Mouse (Mus musculus) megakaryocyte, embryonic 14.5 days (primary cell): Measurements from ENCODE around the gene Lhb. TPM values are rescaled to one million over a fixed set of nuclear protein-coding genes. Genes with fewer than 3 reads are reported as not detected.
A peak's percentile ranks its signal among the peaks of the same experiment; 100 is the strongest.
"Not testable (repeated sequence)": the region's sequence is repeated elsewhere in the genome, so short reads cannot be mapped to it uniquely, and the experiment has no call there.

ENCODE experiments used
- H3K27me3 ChIP-seq: replicated peaks from 2 replicates; pipeline ENCODE3; 2012; ENCODE audit warnings: inconsistent platforms
- H3K36me3 ChIP-seq: replicated peaks from 2 replicates; pipeline ENCODE3; 2012; ENCODE audit warnings: low read length, inconsistent platforms, mixed read lengths
- H3K4me1 ChIP-seq: 2 replicates; pipeline ENCODE4 v1.6.1; 2012; ENCODE audit warnings: inconsistent platforms
- H3K4me3 ChIP-seq: replicated peaks from 2 replicates; pipeline ENCODE3; 2012; ENCODE audit warnings: moderate library complexity, mild to moderate bottlenecking, inconsistent platforms
- H3K9me3 ChIP-seq: 2 replicates; pipeline ENCODE4 v1.6.1; 2012; ENCODE audit warnings: inconsistent platforms
- FLI1 ChIP-seq: IDR thresholded peaks from 2 replicates; pipeline ENCODE4 v1.6.1; 2012; ENCODE audit warnings: low read length, inconsistent platforms, mixed read lengths
- GATA1 ChIP-seq: IDR thresholded peaks from 3 replicates; pipeline ENCODE4 v1.6.1; 2012; ENCODE audit warnings: mixed read lengths, low read length, inconsistent platforms, borderline replicate concordance
- polyA plus RNA-seq: library from polyadenylated mRNA; stranded (reverse); fragments of >175 nt; gene quantifications from 2 replicates; pipeline ENCODE4 v1.2.3, GENCODE M21; 2012; ENCODE audit warnings: low replicate concordance; ENCODE audit not compliant: insufficient read depth

The Lhb gene
- polyA plus RNA-seq, 1 experiment, result not detected

- Histone ChIP-seq H3K4me3 (peak overlapping the region; percentile 70), H3K9me3 (no peaks in the 10 kb centered on the region), H3K36me3 (peaks cover 78% of the 10 kb centered on the region), H3K27me3 (no peaks in the 10 kb centered on the region), H3K4me1 (peaks cover 26% of the 10 kb centered on the region)
- TF ChIP-seq FLI1 (no peak), GATA1 (no peak)
These were observed 30.8 kb downstream of the Lhb start for GRCm38 (mm10) chr7:45451344-45451982.

- Histone ChIP-seq H3K9me3 (no peaks in the 10 kb centered on the region), H3K36me3 (peaks cover 77% of the 10 kb centered on the region), H3K27me3 (no peaks in the 10 kb centered on the region), H3K4me3 (peak overlapping the region; percentile 59), H3K4me1 (peaks cover 34% of the 10 kb centered on the region)
- TF ChIP-seq GATA1, result no peak
- TF ChIP-seq FLI1, result no peak
These were observed 34.4 kb downstream of the Lhb start for GRCm38 (mm10) chr7:45454971-45455370.

- TF ChIP-seq GATA1 (no peak), FLI1 (no peak)
- no peaks in the 10 kb centered on the region for H3K27me3 ChIP-seq
- H3K4me3 ChIP-seq, result peak overlapping the region; percentile 92
- peaks cover 43% of the 10 kb centered on the region for H3K4me1 ChIP-seq
- H3K9me3 ChIP-seq, result no peaks in the 10 kb centered on the region
- H3K36me3 ChIP-seq, result peaks cover 83% of the 10 kb centered on the region
These were observed 35.5 kb downstream of the Lhb start for GRCm38 (mm10) chr7:45455932-45456696.

- Histone ChIP-seq H3K27me3 (no peaks in the 10 kb centered on the region), H3K9me3 (no peaks in the 10 kb centered on the region), H3K36me3 (peaks cover 84% of the 10 kb centered on the region), H3K4me1 (peaks cover 43% of the 10 kb centered on the region), H3K4me3 (peak overlapping the region; percentile 92)
- TF ChIP-seq GATA1, result no peak
- TF ChIP-seq FLI1, result no peak
These were observed 36.1 kb downstream of the Lhb start for GRCm38 (mm10) chr7:45456721-45457203.

DNA sequence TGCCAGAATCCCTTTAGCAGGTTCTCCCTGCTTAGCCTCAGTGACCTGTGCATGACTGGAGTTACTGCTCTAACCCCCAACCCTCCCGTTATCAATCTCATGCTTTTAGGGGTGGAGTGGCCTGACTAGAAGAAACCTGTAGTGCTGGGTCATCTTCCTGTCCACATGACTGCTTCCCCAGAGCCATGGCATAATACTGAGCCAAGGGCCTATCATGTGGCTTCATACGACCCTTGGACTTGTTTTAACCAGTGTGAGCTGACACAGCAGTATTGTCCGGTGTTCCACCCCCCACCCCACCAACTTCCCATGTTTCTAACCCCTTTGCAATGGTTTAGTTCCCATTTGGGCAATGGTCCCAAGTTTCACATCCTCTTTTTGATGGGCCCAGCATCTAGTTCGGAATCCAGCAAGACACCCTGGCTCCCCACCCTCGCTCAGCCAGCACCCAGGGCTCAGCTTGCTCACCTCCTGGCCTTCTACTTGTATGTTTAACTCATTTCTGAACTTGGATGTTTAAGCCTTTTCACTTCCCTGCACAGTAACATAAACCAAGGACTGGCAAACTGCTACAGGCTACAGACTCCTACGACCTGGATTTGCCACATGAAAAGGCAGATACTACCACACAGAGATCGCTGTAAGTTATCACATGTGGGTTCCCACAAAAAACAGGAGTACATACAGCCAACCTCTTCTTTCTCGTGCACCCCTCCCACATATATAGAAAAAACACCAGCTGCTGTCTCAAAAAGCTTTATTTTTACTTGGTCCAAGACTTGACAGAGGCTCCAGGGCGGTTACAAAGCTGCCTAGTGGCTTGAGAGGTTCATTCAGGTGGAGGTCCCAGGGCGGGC is 36.8 kb downstream of the Lhb start:
- no peak for TF ChIP-seq FLI1
- TF ChIP-seq GATA1, result no peak
- no peaks in the 10 kb centered on the region for H3K27me3 ChIP-seq
- H3K4me3 ChIP-seq, result peak overlapping the region; percentile 92
- peaks cover 84% of the 10 kb centered on the region for H3K36me3 ChIP-seq
- H3K4me1 ChIP-seq, result peaks cover 47% of the 10 kb centered on the region
- H3K9me3 ChIP-seq, result no peaks in the 10 kb centered on the region

DNA sequence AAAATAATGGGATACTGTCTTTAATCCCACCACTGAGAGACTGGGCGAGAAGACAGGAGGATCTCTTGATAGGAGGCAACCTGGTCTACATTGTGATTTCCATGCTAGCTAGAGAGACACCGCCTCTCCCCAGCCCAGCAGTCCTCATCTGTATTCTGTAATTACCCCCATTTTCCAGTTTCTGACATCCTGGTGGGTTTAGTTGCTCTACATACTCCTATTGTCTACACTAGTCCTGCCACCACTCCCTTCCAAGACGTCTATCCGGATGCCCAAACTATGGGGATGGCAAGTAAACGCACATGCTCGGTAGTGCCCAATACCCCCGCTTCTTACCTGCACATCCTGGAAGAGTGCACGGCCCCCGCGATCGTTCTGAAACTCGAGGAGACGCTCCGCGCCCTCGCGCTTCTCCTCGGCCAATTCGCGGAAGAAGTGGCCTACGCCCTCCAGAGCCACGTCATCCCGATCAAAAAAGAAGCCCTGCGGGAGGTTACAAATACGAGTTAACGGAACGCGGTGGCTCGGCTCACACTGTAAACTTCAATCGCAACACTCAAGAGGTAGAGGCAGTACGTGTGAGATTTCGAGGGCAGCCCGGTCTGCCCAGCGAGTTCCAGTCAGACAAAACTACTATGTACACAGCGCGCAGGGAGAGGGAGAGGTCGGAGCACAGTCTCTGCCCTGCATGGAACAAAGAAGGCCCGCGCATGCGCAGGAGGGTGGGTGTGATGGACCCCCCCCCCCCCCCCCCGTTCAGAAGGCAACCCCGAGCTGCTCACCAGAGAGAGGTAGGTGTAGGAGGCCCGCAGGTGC is 38.3 kb downstream of the Lhb start:
- Histone ChIP-seq H3K27me3 (no peaks in the 10 kb centered on the region), H3K36me3 (peaks cover 86% of the 10 kb centered on the region), H3K4me1 (peaks cover 62% of the 10 kb centered on the region), H3K4me3 (peak overlapping the region; percentile 99), H3K9me3 (no peaks in the 10 kb centered on the region)
- TF ChIP-seq GATA1, result no peak
- no peak for TF ChIP-seq FLI1

DNA sequence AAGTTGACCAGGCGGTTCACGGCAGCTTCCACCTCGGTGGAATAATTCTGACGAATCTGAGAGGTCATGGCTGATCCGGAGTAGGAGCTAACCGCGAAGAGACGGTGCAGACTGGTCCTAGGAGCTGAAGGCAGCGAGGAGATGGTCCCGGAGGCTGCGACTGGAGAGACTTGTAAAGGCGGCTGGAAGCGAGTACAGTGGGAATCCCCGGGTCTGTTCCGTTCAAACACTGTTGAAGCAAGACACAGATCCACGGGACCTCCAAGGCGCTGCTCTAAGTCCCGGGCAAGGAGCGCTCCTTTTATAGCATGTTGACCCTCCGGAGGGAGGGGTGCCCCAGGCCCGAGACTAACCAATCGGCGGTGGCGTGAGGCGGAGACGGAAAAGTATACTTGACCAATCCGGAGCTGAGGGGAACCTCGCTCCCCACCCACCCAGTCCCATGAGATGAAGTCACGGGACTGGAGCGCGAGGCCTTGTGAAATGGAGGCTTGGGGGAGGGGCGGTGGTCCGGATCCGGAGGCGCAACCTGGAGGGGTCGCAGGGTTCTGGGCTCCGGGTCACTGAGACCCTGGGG is 39.0 kb downstream of the Lhb start, which contains the start of gene Ftl1:
Gene Ftl1, minus strand, starts transcription at position 321 of the 577 bp plus-strand sequence.
- H3K27me3 ChIP-seq, H3K9me3 ChIP-seq: not testable (repeated sequence)
- Histone ChIP-seq H3K36me3 (peaks cover 85% of the 10 kb centered on the region), H3K4me1 (peaks cover 68% of the 10 kb centered on the region), H3K4me3 (peak within 1 kb of the TSS; percentile 99)

DNA sequence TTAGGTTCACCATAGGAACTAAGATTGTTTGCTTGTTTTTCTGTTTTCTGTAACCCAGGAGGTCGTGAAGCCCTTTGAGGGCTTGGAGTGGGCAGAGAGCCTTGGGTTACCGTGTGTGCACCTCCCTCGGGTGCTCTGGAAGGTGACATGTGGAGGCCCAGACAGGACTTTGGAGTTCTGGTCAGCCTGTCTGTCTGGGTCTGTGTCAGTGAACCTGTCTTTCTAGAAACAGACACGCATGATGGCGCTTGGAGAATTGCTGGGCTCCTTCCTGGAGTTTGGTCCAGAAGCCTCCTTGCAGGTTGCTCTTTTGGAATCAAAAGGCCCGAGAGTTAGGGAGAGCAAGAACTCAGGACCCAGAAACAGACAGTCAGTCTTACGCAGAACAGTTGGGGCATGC is 39.8 kb downstream of the Lhb start:
- Histone ChIP-seq H3K4me1 (peaks cover 69% of the 10 kb centered on the region), H3K36me3 (peaks cover 85% of the 10 kb centered on the region), H3K4me3 (peak overlapping the region; percentile 91), H3K9me3 (no peaks in the 10 kb centered on the region), H3K27me3 (no peaks in the 10 kb centered on the region)
- TF ChIP-seq FLI1 (no peak), GATA1 (no peak)
